Mouse (Mus musculus): ENCODE results near the gene Btbd35f1. TPM values are rescaled to one million over a fixed set of nuclear protein-coding genes. Genes with fewer than 3 reads are reported as not detected.
"Not testable (repeated sequence)": the region's sequence is repeated elsewhere in the genome, so short reads cannot be mapped to it uniquely, and the experiment has no call there.

Gene Btbd35f1
- polyA plus RNA-seq (2015; fragmentation: Nextera tagmentation; extraction: Ambion mirVana) = not detected in 2 replicates

DNA sequence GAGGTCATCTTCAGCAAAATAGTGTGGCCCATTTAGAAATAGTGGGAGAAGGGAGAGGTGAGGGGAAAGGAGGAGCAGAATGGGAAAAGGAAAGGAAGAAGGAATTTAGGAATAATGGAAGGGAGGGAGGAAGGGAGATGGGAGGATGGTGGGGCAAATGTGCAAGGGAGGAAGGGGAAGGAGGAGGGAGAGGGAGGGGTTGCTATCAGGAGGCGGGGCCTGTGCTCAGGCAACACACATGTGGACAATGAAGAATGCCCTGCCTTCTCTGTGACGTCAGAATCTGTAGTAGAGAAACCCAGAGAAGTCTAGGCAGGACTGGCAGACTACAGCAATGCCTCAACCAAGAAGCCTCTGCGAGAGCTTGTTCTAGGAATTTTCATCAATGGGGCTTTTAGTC lies at the start of gene Btbd35f1:
Gene Btbd35f1, plus strand, starts transcription at position 301 of the 400 bp plus-strand sequence.
- WGBS = no CpG with 5 or more reads among the region's 3 CpGs
- not testable (repeated sequence) for H3K9ac ChIP-seq

DNA sequence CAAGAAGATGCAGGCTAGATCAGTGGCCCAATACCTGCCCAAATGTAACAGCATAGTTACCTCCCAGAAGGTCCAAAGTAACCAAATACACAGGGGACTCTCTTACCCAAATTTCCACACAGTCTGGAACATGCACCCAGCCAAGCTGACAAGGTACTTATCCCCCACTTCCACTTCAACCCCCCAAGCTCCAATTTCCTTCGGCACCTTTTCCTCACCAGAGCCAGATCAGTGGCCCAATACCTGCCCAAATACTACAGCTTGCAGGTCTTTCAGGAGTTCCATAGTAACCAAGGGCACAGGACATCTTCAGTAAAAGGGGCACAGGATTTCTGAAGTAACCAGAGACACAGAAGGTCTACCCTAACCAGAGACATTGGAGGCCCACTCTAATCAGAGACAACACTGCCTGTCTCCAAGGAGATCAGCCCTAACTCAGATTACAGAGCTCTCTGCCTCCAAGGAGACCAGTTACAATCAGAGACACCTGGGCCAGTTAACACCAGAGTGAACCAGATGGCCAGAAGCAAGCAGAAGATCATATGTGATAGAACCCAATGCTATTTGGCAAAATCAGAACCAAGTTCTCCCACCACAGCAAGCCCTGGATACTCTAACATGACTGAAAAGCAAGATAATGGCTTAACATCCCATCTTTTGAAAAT lies 31.2 kb downstream of the Btbd35f1 start:
- not testable (repeated sequence) for H3K4me3 ChIP-seq (replicated peaks); ATAC-seq (ENCODE audit: insufficient read depth, low FRiP score, low read depth); H3K27ac ChIP-seq; H3K4me2 ChIP-seq; H3K9ac ChIP-seq; H3K4me1 ChIP-seq; H3K9me3 ChIP-seq; H3K27me3 ChIP-seq (replicated peaks); H3K36me3 ChIP-seq
- 91% methylated on average over 1 of the region's 1 CpGs for WGBS

More for the DNA sequence above, at the start of gene Btbd35f1:
- not testable (repeated sequence) for H3K4me1 ChIP-seq; H3K4me2 ChIP-seq; ATAC-seq (ENCODE audit: insufficient read depth, low FRiP score, low read depth); H3K9me3 ChIP-seq; H3K27me3 ChIP-seq (replicated peaks); H3K4me3 ChIP-seq (replicated peaks); H3K27ac ChIP-seq; H3K36me3 ChIP-seq

GRCm38 (mm10) chrX:32601008-32601407 lies 41.2 kb downstream of the Btbd35f1 start:
- H3K36me3 ChIP-seq; H3K27ac ChIP-seq; H3K9ac ChIP-seq; ATAC-seq (ENCODE audit: insufficient read depth, low FRiP score, low read depth); H3K4me3 ChIP-seq (replicated peaks); H3K9me3 ChIP-seq; H3K27me3 ChIP-seq (replicated peaks); H3K4me2 ChIP-seq; H3K4me1 ChIP-seq: not testable (repeated sequence)
- WGBS = 82% methylated on average over 1 of the region's 2 CpGs

DNA sequence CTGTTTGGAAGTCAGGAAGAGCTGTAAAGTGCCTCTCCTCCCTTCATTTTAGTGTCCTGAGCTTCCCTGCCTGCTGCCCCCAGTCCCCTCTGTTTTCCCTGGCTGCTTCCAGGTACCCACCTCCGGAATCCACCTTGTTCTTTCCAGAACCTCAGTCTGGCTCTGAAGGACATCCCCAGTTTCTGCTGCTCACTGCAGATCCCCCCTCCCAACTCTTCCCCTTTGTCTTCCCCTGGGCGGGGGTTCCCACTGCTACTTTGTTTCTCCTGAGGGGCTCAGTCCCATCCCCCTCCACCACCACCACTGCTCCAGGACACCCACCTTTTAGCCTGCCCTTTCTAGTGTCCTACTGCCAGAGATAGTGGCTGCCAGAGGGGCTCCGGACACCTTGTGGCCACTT lies 41.6 kb downstream of the Btbd35f1 start:
- not testable (repeated sequence) for H3K4me3 ChIP-seq (replicated peaks); H3K27me3 ChIP-seq (replicated peaks); H3K9me3 ChIP-seq; H3K27ac ChIP-seq; H3K9ac ChIP-seq; ATAC-seq (ENCODE audit: insufficient read depth, low FRiP score, low read depth); H3K4me2 ChIP-seq; H3K4me1 ChIP-seq; H3K36me3 ChIP-seq
- WGBS = 70% methylated on average over 3 of the region's 3 CpGs

Other genes starting within 250 kb of the Btbd35f1 start
- gene Gm5926, start 90.7 kb downstream of the Btbd35f1 start, polyA plus RNA-seq (2015; fragmentation: Nextera tagmentation; extraction: Ambion mirVana) = not detected in 2 replicates
- gene Btbd35f21, start 166.1 kb downstream of the Btbd35f1 start, polyA plus RNA-seq (2015; fragmentation: Nextera tagmentation; extraction: Ambion mirVana) = not detected in 2 replicates